Mouse (Mus musculus) embryonic stem cell, embryonic (primary cell): ENCODE measurements around the gene Sik3.

Experiments
- CTCF ChIA-PET, 4 experiments: fragments of 300-600 bp in 2 of 4; fragments of 350-600 bp in 2 of 4; sonication (Branson Sonifier 250); formaldehyde crosslinking; loops; one replicate each; lab custom pipeline; 2022; ENCODE audit warnings: inconsistent platforms in 2 of 4; lab: Charles Lee
- POLR2A ChIA-PET, 4 experiments: fragments of 300-600 bp in 2 of 4; fragments of 350-600 bp in 2 of 4; sonication (Branson Sonifier 250); formaldehyde crosslinking; loops; one replicate each; lab custom pipeline; 2022; ENCODE audit warnings: antibody characterized with exemption in 4 of 4, inconsistent platforms in 1 of 4; lab: Charles Lee

Sik3 gene

DNA sequence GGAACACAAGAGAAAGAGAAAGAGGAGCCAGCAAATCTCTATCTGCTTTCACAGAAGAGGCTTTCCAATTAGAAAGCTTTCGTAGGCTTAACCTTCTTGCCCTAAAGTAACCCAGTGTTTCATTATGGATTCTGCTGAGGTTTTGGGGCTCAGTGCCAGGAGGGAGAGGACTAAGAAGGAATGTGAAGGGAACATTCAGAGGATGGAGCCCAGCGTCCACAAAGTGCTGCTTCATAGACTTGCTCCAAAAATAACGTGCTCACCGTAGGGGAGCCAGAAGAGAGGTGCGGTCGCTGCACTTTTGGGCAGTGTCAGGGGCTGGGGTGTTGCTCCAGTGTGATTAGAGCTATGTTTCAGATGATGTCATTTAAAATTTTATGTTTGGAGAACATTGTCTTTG, 19.6 kb downstream of the Sik3 start:
- CTCF ChIA-PET = interaction anchor here in 3 of 4 experiments (0.6 to 1.4 kb wide), 3 partner anchors 17 to 1839 kb away, joined by 3 to 4 read pairs (median 3); no protein-coding TSS in a partner anchor
- POLR2A ChIA-PET = interaction anchor here in 2 of 4 experiments (1.0 to 3.0 kb wide), 7 partner anchors 12 to 78 kb away, joined by 3 to 13 read pairs (median 5); partner anchors contain the start of genes Pafah1b2 (in 1 of the 2) and Sik3 (in 1 of the 2)

GRCm38 (mm10) chr9:46033058-46033457, 20.4 kb downstream of the Sik3 start:
- ChIA-PET POLR2A (interaction anchor here in 2 of 4 experiments (0.6 to 1.7 kb wide), 6 partner anchors 13 to 213 kb away, joined by 3 to 6 read pairs (median 4); partner anchors contain the start of genes Pafah1b2 (in 1 of the 2) and Sik3 (in 1 of the 2)), CTCF (interaction anchor here in 3 of 4 experiments (0.6 to 1.4 kb wide), 4 partner anchors 18 to 152 kb away, joined by 3 to 4 read pairs (median 3); partner anchors contain the start of genes Pafah1b2 (in 2 of the 3) and Sik3 (in 2 of the 3))

DNA sequence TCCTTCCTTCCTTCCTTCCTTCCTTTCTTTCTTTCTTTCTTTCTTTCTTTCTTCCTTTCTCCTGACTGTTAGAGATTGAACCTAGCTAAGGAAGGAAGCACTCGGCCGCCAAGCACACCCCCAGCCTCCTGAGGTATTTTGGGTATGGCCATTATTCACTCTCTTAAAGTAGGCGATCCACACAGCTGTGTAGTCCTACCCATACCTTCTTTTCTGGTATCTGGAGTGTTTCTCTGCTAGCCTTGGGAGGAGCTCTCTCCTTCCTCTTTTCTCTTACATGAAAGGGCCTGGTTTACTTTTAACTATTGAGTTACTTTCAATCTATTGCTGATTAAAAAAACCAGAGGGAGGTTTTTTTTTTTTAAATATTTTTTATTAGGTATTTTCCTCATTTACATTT, 21.2 kb downstream of the Sik3 start:
- ChIA-PET CTCF (interaction anchor here in 2 of 4 experiments (0.7 to 1.3 kb wide), 2 partner anchors 21 to 191 kb away, joined by 4 read pairs; partner anchors contain the start of genes Pafah1b2 (in 1 of the 2) and Sik3 (in 1 of the 2)), POLR2A (interaction anchor here in 1 of 4 experiments (0.6 to 1.7 kb wide), 5 partner anchors 8 to 853 kb away, joined by 3 to 4 read pairs (median 3); partner anchors contain the start of genes Pafah1b2 and Sik3)

GRCm38 (mm10) chr9:46035290-46035871, 22.8 kb downstream of the Sik3 start:
- ChIA-PET POLR2A (interaction anchor here in 2 of 4 experiments (0.9 to 1.2 kb wide), 4 partner anchors 15 to 120 kb away, joined by 3 to 4 read pairs (median 4); no protein-coding TSS in a partner anchor), CTCF (interaction anchor here in 2 of 4 experiments (1.0 to 1.8 kb wide), 2 partner anchors 15 to 23 kb away, joined by 3 to 5 read pairs; partner anchors contain the start of genes Pafah1b2 (in 1 of the 2) and Sik3 (in 1 of the 2))

DNA sequence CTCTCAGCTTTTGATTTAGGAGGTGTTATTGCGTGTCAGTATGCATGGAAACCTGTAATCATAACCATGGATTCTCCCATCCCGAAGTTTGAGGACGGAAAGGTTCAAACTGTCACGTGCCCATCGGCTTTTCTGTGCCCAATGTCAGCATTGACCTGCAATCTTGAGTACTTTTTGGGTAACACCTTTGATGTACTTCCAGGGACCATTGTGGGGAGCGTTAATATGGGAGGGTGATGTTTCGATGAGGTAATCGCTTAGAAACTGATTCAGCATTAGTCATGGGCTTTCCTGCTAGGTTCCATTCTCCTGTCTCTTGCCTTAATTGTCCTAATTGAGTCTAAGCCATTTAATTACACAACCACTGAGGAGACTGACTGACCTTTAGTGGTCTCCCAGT, 24.3 kb downstream of the Sik3 start:
- POLR2A ChIA-PET = interaction anchor here in 1 of 4 experiments (0.9 to 1.0 kb wide), 2 partner anchors 11 to 21 kb away, joined by 3 to 4 read pairs; no protein-coding TSS in a partner anchor
- CTCF ChIA-PET = interaction anchor here in 1 of 4 experiments (1.8 kb wide), 1 partner anchor 17 kb away, joined by 5 read pairs; no protein-coding TSS in a partner anchor

- POLR2A ChIA-PET = interaction anchor here in 3 of 4 experiments (0.7 to 3.0 kb wide), 26 partner anchors 9 to 1677 kb away, joined by 3 to 18 read pairs (median 4); partner anchors contain the start of genes Pafah1b2 (in 2 of the 3), Sik3 (in 2 of the 3), Vps11 (in 1 of the 3) and Zpr1 (in 1 of the 3)
- CTCF ChIA-PET = interaction anchor here (0.6 to 1.3 kb wide), 8 partner anchors 9 to 190 kb away, joined by 3 to 4 read pairs (median 3); partner anchors contain the start of genes Apoa1 (in 1 of the 4), Pafah1b2 (in 1 of the 4) and Sik3 (in 1 of the 4)
These were observed 26.2 kb downstream of the Sik3 start for GRCm38 (mm10) chr9:46038786-46039185.

GRCm38 (mm10) chr9:46041186-46041585, 28.6 kb downstream of the Sik3 start:
- ChIA-PET CTCF (no interaction called here), POLR2A (interaction anchor here in 2 of 4 experiments (1.3 to 2.8 kb wide), 2 partner anchors 13 to 116 kb away, joined by 4 to 11 read pairs; no protein-coding TSS in a partner anchor)

DNA sequence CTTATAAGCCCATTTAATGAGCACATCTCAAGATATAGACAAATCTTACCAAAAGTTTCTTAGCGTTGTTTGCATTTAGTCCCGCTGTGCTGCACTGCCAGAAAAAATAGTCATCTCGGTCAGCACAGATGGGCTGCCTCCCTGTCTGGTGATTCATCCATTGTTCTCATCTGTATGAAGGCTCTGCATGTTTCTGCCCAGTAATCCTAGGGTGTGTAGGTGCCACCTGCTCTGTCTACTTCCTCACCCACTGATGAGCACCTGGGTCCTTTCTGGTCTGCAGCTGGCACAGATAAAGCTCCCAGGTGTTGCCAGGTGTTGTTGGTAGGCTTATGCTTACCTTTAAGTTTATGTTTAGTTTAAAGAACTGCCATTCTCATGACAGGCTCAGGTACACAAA, 29.8 kb downstream of the Sik3 start:
- ChIA-PET CTCF (no interaction called here), POLR2A (interaction anchor here in 1 of 4 experiments (1.7 kb wide), 1 partner anchor 30 kb away, joined by 3 read pairs; the partner anchor contains the start of genes Pafah1b2 and Sik3)

GRCm38 (mm10) chr9:46043626-46044025, 31.0 kb downstream of the Sik3 start:
- CTCF ChIA-PET = interaction anchor here in 1 of 4 experiments (1.2 kb wide), 1 partner anchor 31 kb away, joined by 5 read pairs; the partner anchor contains the start of genes Pafah1b2 and Sik3

GRCm38 (mm10) chr9:46046724-46047517, 34.3 kb downstream of the Sik3 start:
- ChIA-PET CTCF (interaction anchor here in 2 of 4 experiments (0.6 to 1.4 kb wide), 2 partner anchors 17 to 244 kb away, joined by 4 to 7 read pairs; no protein-coding TSS in a partner anchor), POLR2A (interaction anchor here in 2 of 4 experiments (0.6 to 1.9 kb wide), 3 partner anchors 16 to 161 kb away, joined by 3 to 7 read pairs (median 4); no protein-coding TSS in a partner anchor)

More at GRCm38 (mm10) chr9:46043626-46044025, 31.0 kb downstream of the Sik3 start:
- POLR2A ChIA-PET = interaction anchor here in 2 of 4 experiments (0.5 to 1.7 kb wide), 4 partner anchors 31 to 664 kb away, joined by 3 to 6 read pairs (median 3); partner anchors contain the start of genes Pafah1b2 (in 1 of the 2) and Sik3 (in 1 of the 2)

DNA sequence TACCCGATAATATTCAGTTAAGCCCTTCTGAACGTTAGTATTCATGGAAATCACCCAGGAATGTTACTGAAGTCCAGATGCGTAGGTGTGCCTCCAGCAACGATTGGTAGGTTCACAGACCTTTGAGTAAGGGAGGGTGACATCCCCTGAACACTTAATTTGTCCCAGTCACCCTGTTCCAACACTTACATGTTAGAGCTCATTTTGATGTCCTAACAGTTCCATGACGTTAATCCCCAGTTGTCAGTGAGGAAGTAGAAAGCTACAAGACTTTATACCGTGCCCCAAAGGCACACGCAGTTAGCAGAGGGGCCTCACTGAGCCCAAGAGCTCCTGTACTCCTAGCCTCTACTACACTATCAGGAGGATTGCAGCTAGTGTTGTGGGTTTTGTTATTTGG, 36.9 kb downstream of the Sik3 start:
- ChIA-PET POLR2A (interaction anchor here in 3 of 4 experiments (0.7 to 2.1 kb wide), 9 partner anchors 9 to 1191 kb away, joined by 3 to 9 read pairs (median 3); no protein-coding TSS in a partner anchor), CTCF (interaction anchor here in 1 of 4 experiments (1.0 kb wide), 1 partner anchor 38 kb away, joined by 3 read pairs; no protein-coding TSS in a partner anchor)

- ChIA-PET POLR2A (interaction anchor here in 3 of 4 experiments (0.7 to 2.1 kb wide), 9 partner anchors 8 to 109 kb away, joined by 3 to 9 read pairs (median 3); no protein-coding TSS in a partner anchor), CTCF (no interaction called here)
These were observed 37.6 kb downstream of the Sik3 start for GRCm38 (mm10) chr9:46050203-46050602.

DNA sequence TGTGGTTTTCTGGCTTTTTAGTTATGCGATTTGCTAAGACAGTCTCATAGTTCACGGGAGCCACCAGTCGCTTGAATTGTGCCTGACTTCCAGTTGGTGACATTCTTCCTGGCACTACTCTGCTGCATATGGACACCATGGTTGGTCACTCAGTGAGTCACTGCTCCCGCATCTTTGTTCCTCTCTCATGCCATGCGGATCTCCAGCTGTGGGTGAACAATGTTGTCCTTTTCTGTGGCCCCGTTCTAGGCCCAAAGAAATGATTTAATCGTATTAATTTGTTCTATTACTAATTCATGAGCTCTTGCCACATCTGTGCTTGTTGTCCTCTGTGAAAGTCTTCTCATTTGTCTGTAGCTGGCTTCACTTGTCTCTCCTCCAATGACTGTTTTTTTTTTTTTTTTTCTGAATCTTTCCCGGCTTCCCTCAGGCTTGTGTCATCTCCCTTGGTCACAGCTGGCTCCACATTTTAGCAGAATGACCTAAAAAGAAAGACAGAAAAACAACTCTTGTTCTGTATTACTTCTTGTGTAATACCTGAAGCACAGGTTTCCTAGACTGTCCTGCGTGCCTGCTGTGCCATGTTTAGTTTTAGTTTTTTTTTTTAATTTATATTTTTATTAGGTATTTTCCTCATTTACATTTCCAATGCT, 40.5 kb downstream of the Sik3 start:
- CTCF ChIA-PET = interaction anchor here in 2 of 4 experiments (0.6 to 1.0 kb wide), 3 partner anchors 14 to 413 kb away, joined by 3 to 7 read pairs (median 3); no protein-coding TSS in a partner anchor

DNA sequence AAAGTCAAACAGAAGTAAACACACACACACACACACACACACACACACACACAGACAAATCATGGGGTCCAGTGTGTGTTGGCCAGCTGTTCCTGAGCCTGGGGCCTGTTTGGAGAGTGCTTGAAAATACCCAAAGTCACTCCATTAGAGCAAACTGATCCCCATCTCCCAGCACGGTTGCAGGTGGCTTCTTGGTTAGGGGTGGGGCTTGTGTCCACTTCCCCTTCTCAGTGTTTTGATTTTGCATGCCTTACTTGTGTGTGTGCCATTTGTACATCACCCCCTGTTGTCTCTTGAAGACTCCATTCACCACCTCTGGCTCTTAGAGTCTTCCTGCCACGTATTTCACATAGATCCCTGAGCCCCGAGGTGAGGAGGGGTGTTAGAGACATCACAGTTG, 45.4 kb downstream of the Sik3 start:
- POLR2A ChIA-PET = interaction anchor here in 2 of 4 experiments (0.7 to 1.2 kb wide), 2 partner anchors 9 to 10 kb away, joined by 3 to 4 read pairs; no protein-coding TSS in a partner anchor
- CTCF ChIA-PET = interaction anchor here in 1 of 4 experiments (1.0 kb wide), 1 partner anchor 19 kb away, joined by 3 read pairs; no protein-coding TSS in a partner anchor

More for the DNA sequence above, 40.5 kb downstream of the Sik3 start:
- POLR2A ChIA-PET = interaction anchor here in 1 of 4 experiments (1.7 kb wide), 1 partner anchor 19 kb away, joined by 4 read pairs; no protein-coding TSS in a partner anchor

DNA sequence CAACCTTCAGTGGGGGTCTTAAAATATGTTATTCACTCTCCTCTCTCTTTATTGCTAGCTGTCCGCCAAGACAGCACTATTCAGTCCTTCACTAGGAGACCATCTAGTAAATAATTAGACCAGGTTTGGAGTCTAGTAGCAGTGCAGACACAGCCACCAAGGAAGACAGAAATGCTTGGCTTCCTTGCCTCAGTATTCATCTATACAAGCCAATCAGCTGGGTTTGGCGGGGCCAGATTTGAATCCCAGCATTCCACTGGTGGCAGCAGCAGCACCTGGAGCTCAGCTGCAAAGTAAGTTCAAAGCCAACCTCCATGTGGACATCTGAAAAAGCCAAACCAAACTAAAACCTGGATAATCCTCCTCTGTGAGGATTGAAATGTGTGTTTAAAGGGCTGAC, 47.6 kb downstream of the Sik3 start:
- CTCF ChIA-PET = interaction anchor here in 2 of 4 experiments (0.6 to 1.7 kb wide), 3 partner anchors 12 to 51 kb away, joined by 3 to 4 read pairs (median 3); no protein-coding TSS in a partner anchor
- POLR2A ChIA-PET = interaction anchor here in 1 of 4 experiments (1.2 kb wide), 1 partner anchor 9 kb away, joined by 3 read pairs; no protein-coding TSS in a partner anchor
